Mouse (Mus musculus) E14TG2a.4 (cell line): ENCODE measurements at regions not wholly inside any gene's neighbourhood (a gene's known extent, or its start where the extent isn't known, plus 50 kb on each side); places are given as distances from the start of the nearest gene placed in this dataset.

Experiments
- CTCF ChIP-seq: conservative IDR thresholded peaks from 2 replicates; pipeline ENCODE4 v1.5.1; 2014; ENCODE audit warnings: low read length
- NANOG ChIP-seq: IDR thresholded peaks from 2 replicates; pipeline ENCODE4 v1.6.1; 2014; ENCODE audit warnings: borderline replicate concordance, low read length, mixed read lengths
- POU5F1 ChIP-seq: IDR thresholded peaks from 2 replicates; pipeline ENCODE4 v1.6.1; 2014; ENCODE audit warnings: low read length, borderline replicate concordance

GRCm38 (mm10) chr12:10112874-10113453 lies 256.8 kb upstream of the Nt5c1b start:
- TF ChIP-seq CTCF (no peak), POU5F1 (no peak), NANOG (no peak)
